23 mouse cellular contexts compared by ENCODE assay signal in genomic region chr7:99043322-99043721, GRCm38 (mm10).
DNase-seq lines count a peak whose midpoint lies in the region; ATAC-seq lines count a peak whose summit lies in the region.
"Had no signal": no experiment of that assay in that cellular context is flagged by ENCODE, and none has a peak within 500 bp of the region (broad histone marks: within the 10 kb centered on the region; RNA-seq: fewer than 3 reads in every experiment).

No protein-coding gene starts in this region.

- H3K4me1 ChIP-seq in heart, embryonic 13.5 days: peaks cover 45% of the 10 kb centered on the region
- H3K4me1 ChIP-seq: liver, embryonic 15.5 days had no signal

- H3K27ac ChIP-seq in heart, embryonic 13.5 days (replicated peaks): 0 out of 2 replicates have a peak overlapping the region, but pooled peaks have one; percentile 6
- H3K27ac ChIP-seq in macrophage: peak overlapping the region; percentile 47
- H3K27ac ChIP-seq: embryonic facial prominence, embryonic 13.5 days; heart, embryonic 10.5 days; liver, embryonic 15.5 days had no signal

- H3K79me2 ChIP-seq in macrophage (ENCODE audit: inconsistent target): peaks cover 95% of the 10 kb centered on the region

- H3K9ac ChIP-seq in heart, embryonic 13.5 days: no peak overlapping the region
- H3K9ac ChIP-seq: embryonic facial prominence, embryonic 13.5 days; liver, embryonic 15.5 days had no signal

- H3K36me3 ChIP-seq in heart, embryonic 13.5 days: peaks cover 5% of the 10 kb centered on the region
- peaks cover under 1% of the 10 kb centered on the region; the same call in 1 of the 2 replicates for H3K36me3 ChIP-seq in macrophage (ENCODE audit: inconsistent target)
- H3K36me3 ChIP-seq: embryonic facial prominence, embryonic 13.5 days had no signal

- ATAC-seq in heart, embryonic 13.5 days (ENCODE audit: extremely low read depth, insufficient number of reproducible peaks, low FRiP score, low TSS enrichment): no peak
- ATAC-seq: forebrain, embryonic 16.5 days; hindbrain, embryonic 16.5 days; intestine, embryonic 16.5 days; midbrain, embryonic 16.5 days had no signal

- intact Hi-C loops in heart, postnatal 25 days (cut with DNase I): no loop called here

- no peak for DNase-seq in heart, postnatal 25 days (ENCODE audit: low spot score)
- DNase-seq in spleen, postnatal 36 days (ENCODE audit: low spot score in 2 of 2): peak; percentile 36 to 47
- DNase-seq in spleen, postnatal 10 days (ENCODE audit: low spot score in 2 of 2): no peak
- no peak for DNase-seq in kidney, postnatal 36 days
- DNase-seq in adrenal gland, postnatal 14 days: no peak
- no peak for DNase-seq in T-cell, adult 2 months (ENCODE audit: low spot score)
- DNase-seq: adrenal gland, adult 8-10 months; cerebellum, adult 11 months; cerebellum, postnatal 10 days; gastrocnemius, postnatal 36 days; heart, postnatal 4 days; layer of hippocampus, postnatal 36 days; spleen, adult 18-20 months; thymus, adult 2 months had no signal

- H3K4me3 ChIP-seq in heart, embryonic 13.5 days: no peak overlapping the region
- no peak overlapping the region for H3K4me3 ChIP-seq in macrophage (ENCODE audit: inconsistent target)
- H3K4me3 ChIP-seq: embryonic facial prominence, embryonic 13.5 days; heart, embryonic 10.5 days; liver, embryonic 15.5 days had no signal

- H3K9me3 ChIP-seq in heart, embryonic 13.5 days: no peaks in the 10 kb centered on the region
- H3K9me3 ChIP-seq: embryonic facial prominence, embryonic 13.5 days; heart, embryonic 10.5 days; liver, embryonic 15.5 days had no signal

- no peaks in the 10 kb centered on the region for H3K27me3 ChIP-seq in heart, embryonic 13.5 days (replicated peaks)
- H3K27me3 ChIP-seq: embryonic facial prominence, embryonic 13.5 days; liver, embryonic 15.5 days had no signal

- H3K4me2 ChIP-seq in heart, embryonic 13.5 days: no peak overlapping the region
- H3K4me2 ChIP-seq: embryonic facial prominence, embryonic 13.5 days; liver, embryonic 15.5 days had no signal

- WGBS in heart, embryonic 13.5 days: 81% methylated on average over 3 of the region's 3 CpGs
- 27% methylated on average over 3 of the region's 3 CpGs for WGBS in macrophage (ENCODE audit: missing documents)

Comparison
In these comparisons a context has a peak if more than half of its experiments do, and no peak if none do; other contexts are left out.
1. DNase-seq: peak in spleen, postnatal 36 days (2 of 2); none in heart, postnatal 25 days (single experiment), spleen, postnatal 10 days (0 of 2), kidney, postnatal 36 days (0 of 2), adrenal gland, postnatal 14 days (single experiment) and T-cell, adult 2 months (single experiment).